Mouse (Mus musculus) brain, adult 2 months (tissue): Measurements from ENCODE around the gene Esrrg.

Source experiments
- DNase-seq: peaks from one replicate; pipeline ENCODE4 v3.0.0; 2011; ENCODE audit warnings: low read depth, low spot score

Gene Esrrg

GRCm38 (mm10) chr1:187705348-187705747, 96.8 kb downstream of the Esrrg start:
- no peak for DNase-seq

GRCm38 (mm10) chr1:187706046-187706445, 97.5 kb downstream of the Esrrg start:
- no peak for DNase-seq

GRCm38 (mm10) chr1:187707176-187707575, 98.6 kb downstream of the Esrrg start:
- no peak for DNase-seq

- no peak for DNase-seq
These were observed 101.9 kb downstream of the Esrrg start for GRCm38 (mm10) chr1:187710434-187710948.

- DNase-seq, result peak; percentile 67
These were observed 112.4 kb downstream of the Esrrg start for GRCm38 (mm10) chr1:187721035-187721434.

GRCm38 (mm10) chr1:187722016-187722415, 113.4 kb downstream of the Esrrg start:
- no peak for DNase-seq

- no peak for DNase-seq
These were observed 116.1 kb downstream of the Esrrg start for GRCm38 (mm10) chr1:187724651-187725050.

GRCm38 (mm10) chr1:187725351-187725750, 116.8 kb downstream of the Esrrg start:
- DNase-seq, result no peak

GRCm38 (mm10) chr1:187731171-187731570, 122.6 kb downstream of the Esrrg start:
- DNase-seq, result no peak

- DNase-seq, result no peak
These were observed 127.9 kb downstream of the Esrrg start for GRCm38 (mm10) chr1:187736507-187736906.

- no peak for DNase-seq
These were observed 128.7 kb downstream of the Esrrg start for GRCm38 (mm10) chr1:187737296-187737695.

- no peak for DNase-seq
These were observed 131.9 kb downstream of the Esrrg start for GRCm38 (mm10) chr1:187740531-187740930.

- no peak for DNase-seq
These were observed 132.7 kb downstream of the Esrrg start for GRCm38 (mm10) chr1:187741306-187741705.

GRCm38 (mm10) chr1:187742071-187742470, 133.5 kb downstream of the Esrrg start:
- DNase-seq, result no peak

GRCm38 (mm10) chr1:187749294-187749693, 140.7 kb downstream of the Esrrg start:
- DNase-seq, result no peak

- no peak for DNase-seq
These were observed 141.3 kb downstream of the Esrrg start for GRCm38 (mm10) chr1:187749931-187750330.

- DNase-seq, result no peak
These were observed 146.9 kb downstream of the Esrrg start for GRCm38 (mm10) chr1:187755528-187755927.

GRCm38 (mm10) chr1:187757981-187758380, 149.4 kb downstream of the Esrrg start:
- no peak for DNase-seq

- DNase-seq, result peak; percentile 8
These were observed 150.0 kb downstream of the Esrrg start for GRCm38 (mm10) chr1:187758546-187758945.

GRCm38 (mm10) chr1:187759536-187759935, 150.9 kb downstream of the Esrrg start:
- no peak for DNase-seq

- DNase-seq, result no peak
These were observed 154.3 kb downstream of the Esrrg start for GRCm38 (mm10) chr1:187762641-187763450.

- DNase-seq, result no peak
These were observed 154.8 kb downstream of the Esrrg start for GRCm38 (mm10) chr1:187763451-187763755.

- no peak for DNase-seq
These were observed 155.2 kb downstream of the Esrrg start for GRCm38 (mm10) chr1:187763821-187764220.
